Mouse (Mus musculus) kidney, embryonic 14.5 days (tissue): ENCODE results near the gene Kat8. TPM values are rescaled to one million over a fixed set of nuclear protein-coding genes. Genes with fewer than 3 reads are reported as not detected.
A peak's percentile ranks its signal among the peaks of the same experiment; 100 is the strongest.

ENCODE experiments used
- ATAC-seq: fragments of 200-750 bp; cut with Nextera tagmentation; 2 replicates; pipeline ENCODE4 v1.8.0; 2017; ENCODE audit warnings: moderate number of reproducible peaks, mild to moderate bottlenecking, moderate TSS enrichment, moderate library complexity; ENCODE audit not compliant: low FRiP score, low TSS enrichment
- H3K27ac ChIP-seq: fragments of 300-500 bp; sonication (generic); 2 replicates; pipeline ENCODE4 v1.5.1; 2014; ENCODE audit warnings: low read depth, mild to moderate bottlenecking, low read length, moderate library complexity, mixed read lengths
- H3K27me3 ChIP-seq: fragments of 300-500 bp; sonication (generic); 2 replicates; pipeline ENCODE4 v1.6.1; 2014; ENCODE audit warnings: mild to moderate bottlenecking, low read length; ENCODE audit not compliant: control insufficient read depth, insufficient read depth
- H3K36me3 ChIP-seq: fragments of 300-500 bp; sonication (generic); 2 replicates; pipeline ENCODE4 v1.6.1; 2014; ENCODE audit warnings: low read length, mixed read lengths; ENCODE audit not compliant: control insufficient read depth, insufficient read depth
- H3K4me1 ChIP-seq: fragments of 300-500 bp; sonication (generic); 2 replicates; pipeline ENCODE4 v1.6.1; 2014; ENCODE audit warnings: low read length, mixed read lengths; ENCODE audit not compliant: control insufficient read depth, insufficient read depth
- H3K4me2 ChIP-seq: fragments of 300-500 bp; sonication (generic); replicated peaks from 2 replicates; pipeline ENCODE4 v1.6.1; 2014; ENCODE audit warnings: low read depth, mild to moderate bottlenecking, low read length
- H3K4me3 ChIP-seq: fragments of 300-500 bp; sonication (generic); 2 replicates; pipeline ENCODE4 v1.5.1; 2014; ENCODE audit warnings: mild to moderate bottlenecking, low read length
- H3K9ac ChIP-seq: fragments of 300-500 bp; sonication (generic); 2 replicates; pipeline ENCODE4 v1.6.1; 2014; ENCODE audit warnings: low read depth, mild to moderate bottlenecking, low read length, moderate library complexity
- H3K9me3 ChIP-seq: fragments of 300-500 bp; sonication (generic); 2 replicates; pipeline ENCODE4 v1.6.1; 2016; ENCODE audit warnings: low read length; ENCODE audit not compliant: control insufficient read depth
- WGBS: fragments of 180-500 bp; shearing (Covaris S2); extraction: QIAGEN DNeasy Blood & Tissue Kit; methylation state at CpG from one replicate; pipeline ENCODE4 v1.1.7; 2014; 5-methylcytosine and 5-hydroxymethylcytosine counted together
- polyA plus RNA-seq: library from polyadenylated mRNA; unstranded; fragments of >200 nt; fragmentation: Nextera tagmentation; extraction: Ambion mirVana; gene quantifications from 2 replicates; pipeline ENCODE4 v1.2.1, GENCODE M21; 2014

Gene Kat8
- polyA plus RNA-seq, 1 experiment from 2014 or later: 48.9 TPM

DNA sequence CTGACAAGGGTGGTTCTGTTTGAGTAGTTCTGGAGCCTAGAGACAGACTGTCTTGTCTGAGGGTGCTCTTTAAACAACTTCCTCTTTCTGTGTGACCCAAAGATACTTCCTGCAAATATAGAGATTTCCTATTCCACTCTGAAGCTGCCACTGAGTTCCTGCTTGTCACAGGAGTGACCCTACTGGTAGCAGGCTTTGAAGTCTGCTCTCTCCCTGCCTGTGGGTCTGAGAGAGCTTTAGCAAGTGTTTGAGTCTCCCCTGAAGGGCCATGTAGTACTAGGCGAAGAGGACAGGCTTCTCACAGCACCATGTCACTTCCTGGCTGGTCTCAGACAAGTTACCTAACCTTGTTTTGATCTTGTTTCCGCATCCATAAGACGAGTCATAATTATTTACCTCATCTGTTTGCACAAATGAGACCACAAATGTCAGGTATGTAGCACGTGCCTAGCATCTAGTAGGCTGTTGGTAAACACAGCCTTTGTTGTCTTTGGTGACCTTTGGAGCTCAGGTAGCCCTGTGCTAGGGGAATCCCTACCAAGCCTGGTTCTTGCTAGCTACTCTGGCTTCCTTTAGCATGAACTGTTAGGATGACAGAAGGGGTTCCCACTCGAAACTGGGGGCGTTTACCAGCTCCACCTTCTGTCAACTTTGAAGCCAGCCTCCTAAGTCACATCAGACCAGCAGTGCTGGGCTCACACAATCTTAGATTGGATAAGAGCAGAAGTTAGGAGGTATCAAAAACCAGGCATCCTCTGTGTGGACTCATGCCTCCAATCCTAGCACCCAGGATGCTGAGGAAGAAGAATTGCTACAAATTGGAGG is 10.3 kb downstream of the Kat8 start:
- H3K27ac ChIP-seq: no peak overlapping the region
- ATAC-seq: no peak

DNA sequence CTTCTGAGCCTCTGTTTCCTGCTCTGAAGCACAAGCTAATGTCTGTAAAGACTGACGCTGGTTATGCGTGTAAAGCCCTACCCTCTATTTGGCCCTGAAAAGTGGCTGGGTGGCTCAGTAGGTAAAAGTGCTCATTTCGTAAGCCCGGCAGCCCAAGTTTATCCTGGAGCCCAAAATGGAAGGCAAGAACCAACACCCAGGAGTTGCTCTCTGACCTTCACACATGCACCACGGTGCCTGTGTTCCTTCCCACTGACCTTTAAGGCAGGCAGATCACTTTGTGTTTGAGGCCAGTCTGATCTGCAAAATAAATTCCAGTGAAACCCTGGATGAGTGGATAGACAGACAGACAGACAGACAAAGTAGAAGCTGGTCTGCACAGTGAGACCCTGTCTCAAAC is 11.4 kb downstream of the Kat8 start:
- no peak overlapping the region for H3K9ac ChIP-seq
- peaks cover 53% of the 10 kb centered on the region for H3K36me3 ChIP-seq
- H3K9me3 ChIP-seq: no peaks in the 10 kb centered on the region
- H3K27ac ChIP-seq: no peak overlapping the region
- H3K4me1 ChIP-seq: peaks cover 15% of the 10 kb centered on the region
- no peaks in the 10 kb centered on the region for H3K27me3 ChIP-seq
- WGBS: 82% methylated on average over 5 of the region's 5 CpGs
- no peak overlapping the region for H3K4me3 ChIP-seq
- no peak overlapping the region for H3K4me2 ChIP-seq
- ATAC-seq: no peak

More for the DNA sequence above, 10.3 kb downstream of the Kat8 start:
- H3K4me2 ChIP-seq: no peak overlapping the region
- peaks cover 57% of the 10 kb centered on the region for H3K36me3 ChIP-seq
- peaks cover 15% of the 10 kb centered on the region for H3K4me1 ChIP-seq
- no peak overlapping the region for H3K4me3 ChIP-seq
- no peaks in the 10 kb centered on the region for H3K9me3 ChIP-seq
- WGBS: 88% methylated on average over 6 of the region's 6 CpGs
- H3K9ac ChIP-seq: no peak overlapping the region
- H3K27me3 ChIP-seq: no peaks in the 10 kb centered on the region

DNA sequence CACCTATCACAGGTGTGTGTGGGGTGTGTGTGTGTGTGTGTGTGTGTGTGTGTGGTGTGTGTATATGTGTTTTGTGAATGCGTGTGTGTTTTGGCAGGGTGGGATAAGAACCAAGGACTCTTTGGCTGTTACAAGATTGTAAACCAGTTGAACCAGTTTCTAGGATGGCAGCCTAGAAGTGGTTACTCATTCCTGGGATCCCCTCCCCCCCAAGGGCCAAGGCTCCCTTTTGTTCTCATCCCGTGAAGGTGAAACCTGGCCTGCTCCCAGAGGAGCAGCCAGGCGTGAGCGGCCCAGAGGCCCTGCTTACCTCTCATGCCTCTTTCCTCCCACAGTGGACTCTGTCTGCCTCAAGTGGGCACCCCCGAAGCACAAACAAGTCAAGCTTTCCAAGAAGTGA is 12.9 kb downstream of the Kat8 start:
- H3K9ac ChIP-seq: no peak overlapping the region
- ATAC-seq: peak; percentile 81; the same call in 1 of the 2 replicates
- peak overlapping the region; percentile 94 for H3K27ac ChIP-seq
- H3K4me3 ChIP-seq: no peak overlapping the region
- 48% methylated on average over 5 of the region's 5 CpGs for WGBS
- no peak overlapping the region for H3K4me2 ChIP-seq
- H3K9me3 ChIP-seq: no peaks in the 10 kb centered on the region
- H3K27me3 ChIP-seq: no peaks in the 10 kb centered on the region
- peaks cover 18% of the 10 kb centered on the region for H3K4me1 ChIP-seq
- H3K36me3 ChIP-seq: peaks cover 53% of the 10 kb centered on the region

DNA sequence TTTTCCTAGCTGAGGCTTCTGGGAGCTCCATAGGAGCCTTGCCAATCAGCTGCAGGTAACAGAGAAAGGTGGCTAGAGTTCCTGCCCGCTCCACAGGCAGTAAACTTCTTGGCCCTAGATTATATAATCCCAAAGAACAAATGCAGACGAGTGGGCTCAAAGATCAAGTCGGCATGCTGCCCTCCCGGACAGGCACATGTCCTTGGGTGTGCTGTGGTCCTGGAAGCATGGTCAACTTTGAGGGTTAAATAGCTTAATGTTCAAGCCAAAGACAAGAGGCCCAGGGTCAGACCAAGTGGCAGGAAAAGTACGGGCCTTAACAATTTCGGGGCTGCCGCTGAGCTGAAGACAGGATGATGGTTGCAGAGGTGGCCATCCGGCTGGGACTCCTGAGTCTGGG is 13.8 kb downstream of the Kat8 start:
- H3K27ac ChIP-seq: peak overlapping the region; percentile 94
- H3K4me2 ChIP-seq: no peak overlapping the region
- peaks cover 18% of the 10 kb centered on the region for H3K4me1 ChIP-seq
- 79% methylated on average over 8 of the region's 8 CpGs for WGBS
- H3K4me3 ChIP-seq: no peak overlapping the region
- H3K27me3 ChIP-seq: no peaks in the 10 kb centered on the region
- H3K36me3 ChIP-seq: peaks cover 44% of the 10 kb centered on the region
- peak overlapping the region; percentile 19; the same call in 1 of the 2 replicates for H3K9ac ChIP-seq
- ATAC-seq: no peak
- no peaks in the 10 kb centered on the region for H3K9me3 ChIP-seq

DNA sequence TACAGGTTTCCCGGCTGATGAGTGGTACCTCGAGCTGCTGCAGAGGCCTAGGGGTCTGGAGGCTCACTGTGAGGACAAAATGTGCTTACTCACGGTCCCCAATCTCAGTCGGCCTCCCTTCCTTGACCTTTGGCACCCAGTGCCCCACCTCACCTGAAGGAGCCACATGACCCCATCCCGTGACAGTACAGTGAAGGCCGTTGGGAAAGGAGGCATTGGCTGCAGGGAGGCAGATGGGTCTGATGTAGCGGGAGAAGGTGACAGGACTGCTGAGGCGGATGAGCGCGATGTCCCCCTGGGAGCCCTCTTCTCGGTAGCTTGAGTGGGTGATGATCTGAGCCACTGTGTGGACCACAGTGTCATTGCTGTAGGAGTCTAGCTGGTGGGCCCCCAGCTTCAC is 14.5 kb downstream of the Kat8 start:
- H3K4me1 ChIP-seq: peaks cover 24% of the 10 kb centered on the region
- H3K9ac ChIP-seq: no peak overlapping the region
- H3K27ac ChIP-seq: peak overlapping the region; percentile 94; the same call in 1 of the 2 replicates
- no peak overlapping the region for H3K4me3 ChIP-seq
- 86% methylated on average over 11 of the region's 11 CpGs for WGBS
- H3K9me3 ChIP-seq: no peaks in the 10 kb centered on the region
- H3K36me3 ChIP-seq: peaks cover 44% of the 10 kb centered on the region
- no peaks in the 10 kb centered on the region for H3K27me3 ChIP-seq
- ATAC-seq: no peak
- H3K4me2 ChIP-seq: no peak overlapping the region

DNA sequence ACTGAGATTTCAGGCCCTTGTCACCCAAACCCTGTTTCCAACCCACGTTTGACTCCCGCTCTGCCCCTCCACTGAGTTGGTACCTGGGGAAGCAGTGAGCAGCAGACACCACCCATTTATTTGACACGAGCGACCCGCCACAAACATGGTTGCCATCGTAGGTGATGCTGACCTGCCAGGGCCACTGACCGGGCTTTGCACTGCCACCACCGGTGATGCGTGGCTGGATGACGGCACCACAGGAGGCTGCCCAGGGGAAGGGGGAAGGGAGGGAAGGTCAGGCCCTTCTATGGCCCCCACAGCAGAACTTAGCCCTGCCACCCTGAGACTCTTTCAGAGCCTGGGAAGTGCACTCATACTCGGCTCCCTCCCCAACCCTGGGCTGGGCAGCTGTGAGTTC is 15.4 kb downstream of the Kat8 start:
- ATAC-seq: no peak
- WGBS: 76% methylated on average over 10 of the region's 11 CpGs
- H3K27me3 ChIP-seq: no peaks in the 10 kb centered on the region
- no peaks in the 10 kb centered on the region for H3K9me3 ChIP-seq
- peaks cover 32% of the 10 kb centered on the region for H3K4me1 ChIP-seq
- H3K27ac ChIP-seq: no peak overlapping the region
- no peak overlapping the region for H3K9ac ChIP-seq
- H3K4me3 ChIP-seq: peak overlapping the region; percentile 49; the same call in 1 of the 2 replicates
- peaks cover 36% of the 10 kb centered on the region for H3K36me3 ChIP-seq
- H3K4me2 ChIP-seq: peak overlapping the region; percentile 49; the same call in 1 of the 2 replicates

DNA sequence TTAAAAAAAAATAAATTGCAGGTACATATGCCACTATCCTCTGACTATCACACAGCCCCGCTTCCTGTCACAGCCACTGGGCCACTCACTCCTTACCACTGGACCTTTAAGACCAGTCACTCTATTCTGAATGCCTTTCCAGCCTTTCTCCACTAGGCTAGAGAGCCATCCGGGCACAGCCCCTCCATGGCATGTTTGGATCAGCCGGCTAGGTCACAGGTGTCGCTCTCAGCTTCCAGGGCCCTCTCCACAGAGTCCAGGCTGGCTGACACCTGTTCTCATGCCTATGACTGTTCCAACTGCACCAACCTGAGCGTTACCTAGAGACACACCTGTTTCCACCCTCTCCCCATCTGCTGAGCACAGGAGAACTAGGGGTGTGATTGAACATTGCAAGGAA is 16.3 kb downstream of the Kat8 start:
- peak overlapping the region; percentile 64; the same call in 1 of the 2 replicates for H3K9ac ChIP-seq
- H3K27me3 ChIP-seq: no peaks in the 10 kb centered on the region
- H3K4me2 ChIP-seq: peak overlapping the region; percentile 49
- H3K9me3 ChIP-seq: no peaks in the 10 kb centered on the region
- peaks cover 28% of the 10 kb centered on the region for H3K36me3 ChIP-seq
- 45% methylated on average over 5 of the region's 5 CpGs for WGBS
- peak overlapping the region; percentile 49 for H3K4me3 ChIP-seq
- no peak overlapping the region for H3K27ac ChIP-seq
- ATAC-seq: no peak
- H3K4me1 ChIP-seq: peaks cover 35% of the 10 kb centered on the region

DNA sequence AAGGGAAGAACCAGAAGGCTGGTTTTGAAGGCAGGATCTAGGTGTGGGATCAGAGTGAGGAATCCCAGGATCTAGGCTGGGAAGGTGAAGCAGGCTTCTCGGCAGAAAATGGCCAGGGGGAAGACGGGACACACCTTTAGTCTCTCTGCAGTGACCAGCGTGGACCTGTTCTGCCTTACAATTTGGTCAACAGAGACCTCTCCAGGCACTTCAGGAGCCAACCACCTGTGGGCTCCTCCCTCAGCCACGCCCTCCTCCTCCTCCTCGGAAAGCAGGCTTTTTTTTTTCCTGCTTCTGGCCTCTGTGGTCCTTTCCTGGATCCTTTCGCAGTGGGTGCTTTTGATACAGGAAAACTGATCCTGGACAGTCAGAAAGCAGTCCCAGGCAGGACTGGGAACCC is 17.6 kb downstream of the Kat8 start, which contains the start of gene Prss8:
Gene Prss8 (minus strand): TSS at position 182 of the 400 bp plus-strand sequence.
- H3K27me3 ChIP-seq: no peaks in the 10 kb centered on the region
- H3K4me1 ChIP-seq: peaks cover 36% of the 10 kb centered on the region
- H3K36me3 ChIP-seq: peaks cover 17% of the 10 kb centered on the region
- peak within 1 kb of the TSS; percentile 64 for H3K9ac ChIP-seq
- 9% methylated on average over 6 of the region's 6 CpGs for WGBS
- no peak for ATAC-seq
- H3K27ac ChIP-seq: peak within 1 kb of the TSS; percentile 76; the same call in 1 of the 2 replicates
- H3K4me2 ChIP-seq: peak within 1 kb of the TSS; percentile 49
- H3K9me3 ChIP-seq: no peaks in the 10 kb centered on the region
- H3K4me3 ChIP-seq: peak within 1 kb of the TSS; percentile 49

DNA sequence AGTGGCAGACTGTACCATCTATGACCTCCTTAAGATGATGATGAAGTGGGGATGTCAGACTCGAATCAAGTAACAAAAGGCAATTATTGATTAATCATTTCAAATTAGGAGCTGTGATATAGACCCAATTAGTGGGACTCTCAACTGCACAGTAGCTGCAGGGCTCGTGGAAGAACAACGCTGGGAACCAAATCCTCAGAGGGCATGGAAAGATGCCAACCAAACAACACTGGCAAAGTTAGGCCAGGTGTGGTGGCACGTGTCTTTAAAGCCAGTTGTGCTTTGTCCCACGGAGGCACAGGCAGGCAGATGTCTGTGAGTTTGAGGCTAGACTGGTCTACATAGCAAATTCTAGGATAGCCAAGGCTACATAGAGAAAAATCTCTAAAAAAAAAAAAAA is 18.3 kb downstream of the Kat8 start:
- no peak overlapping the region for H3K9ac ChIP-seq
- no peaks in the 10 kb centered on the region for H3K9me3 ChIP-seq
- H3K4me1 ChIP-seq: peaks cover 35% of the 10 kb centered on the region
- no peak overlapping the region for H3K27ac ChIP-seq
- H3K36me3 ChIP-seq: peaks cover 13% of the 10 kb centered on the region
- ATAC-seq: no peak
- 85% methylated on average over 5 of the region's 5 CpGs for WGBS
- H3K4me3 ChIP-seq: no peak overlapping the region
- no peaks in the 10 kb centered on the region for H3K27me3 ChIP-seq
- no peak overlapping the region for H3K4me2 ChIP-seq
